Mouse (Mus musculus): ENCODE results near the gene Slc10a2. TPM values are rescaled to one million over a fixed set of nuclear protein-coding genes. Genes with fewer than 3 reads are reported as not detected.

Slc10a2 gene
- not detected for polyA plus RNA-seq (2012; fragmentation: generic; extraction: Trizol)

GRCm38 (mm10) chr8:5105186-5105585 lies at the start of gene Slc10a2:
TSS of gene Slc10a2 (minus strand) at chr8:5105351.

